Mouse (Mus musculus) cortical plate, adult 2 months (tissue): Measurements from ENCODE around the gene Hist1h2ac. TPM values are rescaled to one million over a fixed set of nuclear protein-coding genes. Genes with fewer than 3 reads are reported as not detected.

Experiments
- H3K27ac ChIP-seq: fragments of 200-500 bp; 2 replicates; pipeline ENCODE4 v1.5.1; 2012; ENCODE audit warnings: low read length, control low read depth, inconsistent platforms; ENCODE audit not compliant: insufficient read depth
- H3K4me1 ChIP-seq: fragments of 200-500 bp; 2 replicates; pipeline ENCODE4 v1.6.1; 2011; ENCODE audit warnings: low read length; ENCODE audit not compliant: control insufficient read depth, insufficient read depth
- H3K4me3 ChIP-seq: fragments of 200-500 bp; 2 replicates; pipeline ENCODE4 v1.5.1; 2011; ENCODE audit warnings: mild to moderate bottlenecking, low read length, control low read depth; ENCODE audit not compliant: insufficient read depth
- CTCF ChIP-seq: fragments of 200-500 bp; IDR thresholded peaks from 2 replicates; pipeline ENCODE4 v1.5.1; 2011; ENCODE audit warnings: mild to moderate bottlenecking, control low read depth, low read length; ENCODE audit not compliant: insufficient read depth; ENCODE audit errors: extremely low read depth
- POLR2A ChIP-seq: fragments of 200-500 bp; IDR thresholded peaks from 2 replicates; pipeline ENCODE4 v1.6.1; 2011; ENCODE audit warnings: mild to moderate bottlenecking, low read length, control low read depth; ENCODE audit not compliant: insufficient read depth; ENCODE audit errors: extremely low read depth
- polyA plus RNA-seq: library from polyadenylated mRNA; depleted of rRNA; stranded (reverse); fragments of >200 nt; gene quantifications from 2 replicates; pipeline ENCODE4 v1.2.3, GENCODE M21; 2012

The Hist1h2ac gene
- polyA plus RNA-seq, 1 experiment, result 1.5 TPM

- Histone ChIP-seq H3K4me3 (no peak overlapping the region), H3K27ac (no peak overlapping the region), H3K4me1 (no peaks in the 10 kb centered on the region)
- TF ChIP-seq POLR2A, result no peak
- peak; percentile 81 for TF ChIP-seq CTCF
Measured at GRCm38 (mm10) chr13:23700786-23701520, 17.2 kb upstream of the Hist1h2ac start.

GRCm38 (mm10) chr13:23699767-23700166, 16.0 kb upstream of the Hist1h2ac start:
- Histone ChIP-seq H3K27ac (no peak overlapping the region), H3K4me1 (no peaks in the 10 kb centered on the region), H3K4me3 (no peak overlapping the region)
- TF ChIP-seq POLR2A, result no peak
- TF ChIP-seq CTCF, result no peak

- TF ChIP-seq CTCF (no peak), POLR2A (no peak)
- H3K4me3 ChIP-seq, result no peak overlapping the region
- H3K4me1 ChIP-seq, result no peaks in the 10 kb centered on the region
- H3K27ac ChIP-seq, result no peak overlapping the region
Measured at GRCm38 (mm10) chr13:23698996-23699395, 15.2 kb upstream of the Hist1h2ac start.

GRCm38 (mm10) chr13:23698300-23698693, 14.5 kb upstream of the Hist1h2ac start, which contains the start of gene Hist1h4c:
Gene Hist1h4c (minus strand): TSS chr13:23698454.
- Histone ChIP-seq H3K4me3 (peak within 1 kb of the TSS; percentile 46), H3K27ac (0 out of 2 replicates have a peak within 1 kb of the TSS, but pooled peaks have one; percentile 29), H3K4me1 (no peaks in the 10 kb centered on the region)
- TF ChIP-seq CTCF (no peak), POLR2A (peak; percentile 100)

- Histone ChIP-seq H3K4me3 (peak overlapping the region; percentile 46), H3K27ac (0 out of 2 replicates have a peak overlapping the region, but pooled peaks have one; percentile 29), H3K4me1 (no peaks in the 10 kb centered on the region)
- TF ChIP-seq CTCF (peak; percentile 60), POLR2A (no peak)
Measured at GRCm38 (mm10) chr13:23697491-23698299, 13.9 kb upstream of the Hist1h2ac start.

GRCm38 (mm10) chr13:23696061-23696474, 12.3 kb upstream of the Hist1h2ac start:
- H3K4me1 ChIP-seq, result no peaks in the 10 kb centered on the region
- no peak overlapping the region for H3K4me3 ChIP-seq
- TF ChIP-seq POLR2A, result no peak
- no peak for TF ChIP-seq CTCF
- H3K27ac ChIP-seq, result no peak overlapping the region

- no peak within 1 kb of the TSS for H3K4me3 ChIP-seq
- TF ChIP-seq CTCF, result no peak
- TF ChIP-seq POLR2A, result no peak
- H3K27ac ChIP-seq, result no peak within 1 kb of the TSS
- no peaks in the 10 kb centered on the region for H3K4me1 ChIP-seq
Measured at GRCm38 (mm10) chr13:23695514-23695913, 11.8 kb upstream of the Hist1h2ac start, which contains the start of gene Hist1h1t. Gene Hist1h1t (plus strand): TSS chr13:23695814.

- Histone ChIP-seq H3K4me3 (no peak overlapping the region), H3K27ac (no peak overlapping the region), H3K4me1 (no peaks in the 10 kb centered on the region)
- no peak for TF ChIP-seq CTCF
- TF ChIP-seq POLR2A, result no peak
Measured at GRCm38 (mm10) chr13:23694956-23695355, 11.2 kb upstream of the Hist1h2ac start.

- TF ChIP-seq CTCF, result no peak
- no peak for TF ChIP-seq POLR2A
- no peaks in the 10 kb centered on the region for H3K4me1 ChIP-seq
Measured at GRCm38 (mm10) chr13:23693856-23694440, 10.2 kb upstream of the Hist1h2ac start.

GRCm38 (mm10) chr13:23689459-23689858, 5.7 kb upstream of the Hist1h2ac start:
- TF ChIP-seq CTCF, result no peak
- no peak for TF ChIP-seq POLR2A
- no peak overlapping the region for H3K27ac ChIP-seq

More at GRCm38 (mm10) chr13:23693856-23694440, 10.2 kb upstream of the Hist1h2ac start:
- H3K27ac ChIP-seq, result no peak overlapping the region
- no peak overlapping the region for H3K4me3 ChIP-seq

More at GRCm38 (mm10) chr13:23689459-23689858, 5.7 kb upstream of the Hist1h2ac start:
- Histone ChIP-seq H3K4me3 (no peak overlapping the region), H3K4me1 (no peaks in the 10 kb centered on the region)
